Mouse (Mus musculus) limb, embryonic 11.5 days (tissue): ENCODE measurements at regions not wholly inside any gene's neighbourhood (a gene's known extent, or its start where the extent isn't known, plus 50 kb on each side); places are given as distances from the start of the nearest gene placed in this dataset.
A peak's percentile ranks its signal among the peaks of the same experiment; 100 is the strongest.

Experiments used
- ATAC-seq: fragments of 200-750 bp; cut with Nextera tagmentation; 2 replicates; pipeline ENCODE4 v1.8.0; 2017; ENCODE audit warnings: low read depth; ENCODE audit not compliant: insufficient number of reproducible peaks, low FRiP score, low TSS enrichment
- DNase-seq: peaks from one replicate; pipeline ENCODE4 v3.0.0-alpha.2; 2015; ENCODE audit warnings: low spot score
- H3K27ac ChIP-seq: fragments of 300-500 bp; sonication (generic); replicated peaks from 2 replicates; pipeline ENCODE4 v1.5.1; 2014; ENCODE audit warnings: low read depth, mild to moderate bottlenecking, low read length
- H3K27me3 ChIP-seq: fragments of 300-500 bp; sonication (generic); 2 replicates; pipeline ENCODE4 v1.6.1; 2014; ENCODE audit warnings: mild to moderate bottlenecking, low read length, mixed read lengths; ENCODE audit not compliant: control insufficient read depth, insufficient read depth
- H3K36me3 ChIP-seq: fragments of 300-500 bp; sonication (generic); 2 replicates; pipeline ENCODE4 v1.6.1; 2014; ENCODE audit warnings: mild to moderate bottlenecking, low read length, moderate library complexity, mixed read lengths; ENCODE audit not compliant: control insufficient read depth, insufficient read depth
- H3K4me1 ChIP-seq: fragments of 300-500 bp; sonication (generic); 2 replicates; pipeline ENCODE4 v1.6.1; 2014; ENCODE audit warnings: low read length, mixed read lengths; ENCODE audit not compliant: control insufficient read depth, insufficient read depth
- H3K4me2 ChIP-seq: fragments of 300-500 bp; sonication (generic); 2 replicates; pipeline ENCODE4 v1.6.1; 2014; ENCODE audit warnings: low read depth, mild to moderate bottlenecking, moderate library complexity; ENCODE audit not compliant: severe bottlenecking
- H3K4me3 ChIP-seq: fragments of 300-500 bp; sonication (generic); 2 replicates; pipeline ENCODE4 v1.5.1; 2014; ENCODE audit warnings: low read depth, low read length
- H3K9ac ChIP-seq: fragments of 300-500 bp; sonication (generic); 2 replicates; pipeline ENCODE4 v1.6.1; 2014; ENCODE audit warnings: mild to moderate bottlenecking, low read length
- H3K9me3 ChIP-seq: fragments of 300-500 bp; sonication (generic); 2 replicates; pipeline ENCODE4 v1.6.1; 2016; ENCODE audit warnings: low read length; ENCODE audit not compliant: control insufficient read depth
- WGBS: fragments of 180-500 bp; shearing (Covaris S2); extraction: QIAGEN DNeasy Blood & Tissue Kit; methylation state at CpG from one replicate; pipeline ENCODE4 v1.1.7; 2014; 5-methylcytosine and 5-hydroxymethylcytosine counted together

DNA sequence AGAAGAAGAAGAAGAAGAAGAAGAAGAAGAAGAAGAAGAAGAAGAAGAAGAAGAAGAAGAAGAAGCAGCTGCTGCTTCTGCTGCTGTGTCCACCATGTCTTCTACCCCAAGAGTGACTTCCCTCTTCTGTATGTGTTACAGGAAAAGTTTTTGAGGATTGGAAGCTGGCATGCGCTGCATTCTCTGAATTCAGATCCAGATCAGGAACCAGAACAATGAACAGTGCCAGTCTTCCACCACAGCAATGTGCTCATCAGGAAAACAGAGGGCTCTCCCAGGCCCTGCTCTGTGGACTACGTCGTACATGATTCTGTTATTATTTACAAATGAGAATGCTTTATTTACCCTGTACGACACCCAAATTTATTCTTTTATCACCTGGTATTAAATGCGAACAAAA is 181.8 kb upstream of the Otx2 start:
- 91% methylated on average over 5 of the region's 5 CpGs for WGBS
- no peak for ATAC-seq

GRCm38 (mm10) chr14:48854188-48854924 is 180.7 kb upstream of the Otx2 start:
- H3K4me2 ChIP-seq, result no peak overlapping the region
- 71% methylated on average over 9 of the region's 9 CpGs for WGBS
- H3K4me3 ChIP-seq, result no peak overlapping the region
- no peak for ATAC-seq
- no peaks in the 10 kb centered on the region for H3K27me3 ChIP-seq
- no peaks in the 10 kb centered on the region for H3K4me1 ChIP-seq
- H3K27ac ChIP-seq, result no peak overlapping the region
- no peak for DNase-seq
- no peak overlapping the region for H3K9ac ChIP-seq
- H3K36me3 ChIP-seq, result no peaks in the 10 kb centered on the region
- H3K9me3 ChIP-seq, result no peaks in the 10 kb centered on the region

More for the DNA sequence above, 181.8 kb upstream of the Otx2 start:
- Histone ChIP-seq H3K36me3 (no peaks in the 10 kb centered on the region), H3K27me3 (no peaks in the 10 kb centered on the region), H3K9me3 (no peaks in the 10 kb centered on the region), H3K4me1 (no peaks in the 10 kb centered on the region), H3K27ac (no peak overlapping the region), H3K9ac (no peak overlapping the region), H3K4me3 (no peak overlapping the region), H3K4me2 (no peak overlapping the region)
- DNase-seq, result no peak

DNA sequence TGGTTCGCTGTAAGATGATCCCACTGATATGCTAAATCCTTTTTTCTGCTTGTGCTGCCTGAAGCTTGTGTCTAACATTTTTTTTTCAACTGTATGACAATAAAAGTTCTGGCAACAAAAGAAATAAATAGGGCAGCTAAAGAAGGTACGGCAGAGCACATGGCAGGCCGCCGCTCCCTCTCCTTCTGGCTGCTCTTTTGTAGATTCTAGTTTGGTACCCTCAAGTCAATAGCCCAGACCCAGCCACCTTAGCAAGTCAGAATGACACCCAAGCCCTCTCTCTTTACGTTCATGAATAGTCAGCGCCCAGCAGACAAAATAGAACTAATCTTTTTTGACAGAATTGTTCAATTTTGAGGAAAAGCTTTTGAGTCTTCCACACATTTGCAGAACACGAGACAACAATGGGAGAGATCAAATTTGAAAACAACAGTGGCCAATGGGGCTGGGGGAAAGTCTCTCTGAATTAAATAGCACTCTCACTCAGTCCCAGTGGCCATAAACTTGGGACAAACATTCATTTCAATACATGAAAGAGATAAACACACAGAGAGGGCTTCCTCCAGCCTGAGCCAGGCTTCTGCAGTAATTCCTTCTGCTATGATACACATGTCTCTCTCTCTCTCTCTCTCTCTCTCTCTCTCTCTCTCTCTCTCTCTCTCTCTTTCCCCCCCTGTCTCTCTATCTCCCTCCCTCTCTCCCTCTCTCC is 180.0 kb upstream of the Otx2 start:
- 52% methylated on average over 7 of the region's 7 CpGs for WGBS
- H3K4me2 ChIP-seq, result no peak overlapping the region
- ATAC-seq, result no peak
- DNase-seq, result no peak
- H3K27me3 ChIP-seq, result no peaks in the 10 kb centered on the region
- H3K27ac ChIP-seq, result no peak overlapping the region
- no peaks in the 10 kb centered on the region for H3K36me3 ChIP-seq
- H3K4me1 ChIP-seq, result no peaks in the 10 kb centered on the region
- H3K9ac ChIP-seq, result no peak overlapping the region
- H3K4me3 ChIP-seq, result no peak overlapping the region
- no peaks in the 10 kb centered on the region for H3K9me3 ChIP-seq

DNA sequence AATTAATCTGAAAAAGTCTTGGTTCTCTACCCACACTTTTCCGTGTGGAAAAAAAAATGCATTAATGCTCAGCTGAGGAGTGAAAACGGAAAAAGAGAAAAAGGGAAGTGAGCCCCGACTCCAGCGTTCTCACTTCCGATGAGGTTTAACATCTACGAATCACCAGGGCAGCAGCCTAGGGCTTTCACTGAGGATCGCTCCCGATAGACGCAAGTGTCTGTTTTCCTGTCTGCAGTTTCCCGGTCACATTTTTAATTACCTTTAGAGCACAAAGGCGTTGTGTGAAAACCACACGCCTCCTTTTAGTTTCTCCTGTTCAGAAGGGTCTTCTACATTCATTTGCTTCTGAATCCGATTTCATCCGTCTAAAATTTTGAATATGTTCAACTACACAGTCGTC is 179.2 kb upstream of the Otx2 start:
- Histone ChIP-seq H3K27me3 (no peaks in the 10 kb centered on the region), H3K4me3 (no peak overlapping the region), H3K9ac (peak overlapping the region; percentile 37; the same call in 1 of the 2 replicates), H3K36me3 (no peaks in the 10 kb centered on the region), H3K27ac (no peak overlapping the region), H3K4me1 (no peaks in the 10 kb centered on the region), H3K9me3 (no peaks in the 10 kb centered on the region), H3K4me2 (peak overlapping the region; percentile 36)
- no peak for ATAC-seq
- 10% methylated on average over 15 of the region's 15 CpGs for WGBS
- DNase-seq, result peak; percentile 42

DNA sequence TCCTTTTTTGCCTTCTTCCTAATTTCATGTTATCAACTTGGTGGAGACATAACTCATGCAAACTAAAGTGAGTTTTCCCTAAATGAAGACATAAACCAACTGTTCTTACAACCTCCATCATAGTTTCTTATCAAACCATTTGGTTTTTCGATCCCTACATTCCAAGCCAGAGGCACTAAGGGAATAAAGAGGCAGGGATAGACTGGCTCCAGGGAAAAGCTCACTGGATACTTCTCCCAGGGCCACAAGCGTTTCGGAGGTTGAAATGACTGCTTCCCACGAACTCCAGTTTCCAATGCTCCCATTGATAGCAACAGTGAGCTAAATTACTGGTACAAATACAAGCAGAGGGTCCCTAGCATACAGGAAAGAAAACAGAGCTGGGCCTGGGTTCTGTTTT is 178.4 kb upstream of the Otx2 start:
- no peak overlapping the region for H3K4me3 ChIP-seq
- DNase-seq (no peak), ATAC-seq (no peak)
- H3K9ac ChIP-seq, result no peak overlapping the region
- H3K9me3 ChIP-seq, result no peaks in the 10 kb centered on the region
- no peak overlapping the region for H3K4me2 ChIP-seq
- no peaks in the 10 kb centered on the region for H3K4me1 ChIP-seq
- H3K27me3 ChIP-seq, result no peaks in the 10 kb centered on the region
- WGBS, result 57% methylated on average over 4 of the region's 4 CpGs
- H3K36me3 ChIP-seq, result no peaks in the 10 kb centered on the region
- H3K27ac ChIP-seq, result no peak overlapping the region

GRCm38 (mm10) chr14:48842861-48843260 is 169.2 kb upstream of the Otx2 start:
- H3K36me3 ChIP-seq, result no peaks in the 10 kb centered on the region
- no peak overlapping the region for H3K4me3 ChIP-seq
- H3K9ac ChIP-seq, result no peak overlapping the region
- H3K27ac ChIP-seq, result no peak overlapping the region
- DNase-seq, result no peak
- 90% methylated on average over 4 of the region's 4 CpGs for WGBS
- no peaks in the 10 kb centered on the region for H3K27me3 ChIP-seq
- ATAC-seq, result no peak
- no peak overlapping the region for H3K4me2 ChIP-seq
- no peaks in the 10 kb centered on the region for H3K9me3 ChIP-seq
- no peaks in the 10 kb centered on the region for H3K4me1 ChIP-seq

GRCm38 (mm10) chr14:48841278-48841677 is 167.7 kb upstream of the Otx2 start:
- H3K4me1 ChIP-seq, result no peaks in the 10 kb centered on the region
- H3K27me3 ChIP-seq, result no peaks in the 10 kb centered on the region
- no peak overlapping the region for H3K4me3 ChIP-seq
- no peaks in the 10 kb centered on the region for H3K9me3 ChIP-seq
- WGBS, result 64% methylated on average over 5 of the region's 5 CpGs
- H3K27ac ChIP-seq, result no peak overlapping the region
- H3K4me2 ChIP-seq, result no peak overlapping the region
- ATAC-seq, result no peak
- no peaks in the 10 kb centered on the region for H3K36me3 ChIP-seq
- DNase-seq, result no peak
- no peak overlapping the region for H3K9ac ChIP-seq

DNA sequence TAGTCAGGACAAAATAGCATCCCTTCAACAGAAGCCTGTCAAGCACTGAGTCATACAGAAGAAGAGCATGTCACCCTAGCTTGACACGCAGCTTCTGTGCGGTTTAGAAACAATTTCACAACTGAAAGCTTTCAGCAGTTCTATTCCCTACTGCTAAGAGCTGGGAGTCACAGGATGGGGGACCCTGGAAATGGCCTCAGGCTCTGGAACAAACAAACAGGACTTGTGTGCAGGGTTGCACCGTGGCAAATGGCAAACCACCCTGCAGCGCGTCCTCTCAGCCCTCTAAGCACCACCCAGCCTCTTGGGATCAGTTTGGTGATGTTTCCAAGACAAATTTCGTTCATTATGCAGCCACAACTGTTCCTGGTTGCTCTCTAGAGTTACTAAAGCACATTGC is 163.6 kb upstream of the Otx2 start:
- 74% methylated on average over 6 of the region's 6 CpGs for WGBS
- Histone ChIP-seq H3K36me3 (no peaks in the 10 kb centered on the region), H3K4me3 (no peak overlapping the region), H3K27ac (no peak overlapping the region), H3K27me3 (no peaks in the 10 kb centered on the region), H3K4me1 (no peaks in the 10 kb centered on the region), H3K9ac (no peak overlapping the region), H3K4me2 (no peak overlapping the region), H3K9me3 (no peaks in the 10 kb centered on the region)
- no peak for ATAC-seq
- DNase-seq, result no peak
